ENCODE assay signal across 18 mouse cellular contexts in genomic region chr1:55129716-55130115, GRCm38 (mm10). TPM values are rescaled to one million over a fixed set of nuclear protein-coding genes. Genes with fewer than 3 reads are reported as not detected.
DNase-seq lines count a peak whose midpoint lies in the region; ATAC-seq and TF ChIP-seq lines count a peak whose summit lies in the region.
"Had no signal": no experiment of that assay in that cellular context is flagged by ENCODE, and none has a peak within 500 bp of the region (broad histone marks: within the 10 kb centered on the region; RNA-seq: fewer than 3 reads in every experiment).

No protein-coding gene starts in this region.

- no peak overlapping the region for H3K9ac ChIP-seq in liver, embryonic 14.5 days (replicated peaks)
- H3K9ac ChIP-seq in forebrain, embryonic 15.5 days (replicated peaks): no peak overlapping the region
- H3K9ac ChIP-seq: heart, embryonic 12.5 days; intestine, embryonic 15.5 days had no signal

- no peaks in the 10 kb centered on the region for H3K27me3 ChIP-seq in cerebellum, adult 2 months (ENCODE audit: control insufficient read depth, insufficient read depth, low read length)
- no peaks in the 10 kb centered on the region for H3K27me3 ChIP-seq in liver, embryonic 14.5 days (ENCODE audit: control insufficient read depth, insufficient read depth, low read length)
- no peaks in the 10 kb centered on the region for H3K27me3 ChIP-seq in forebrain, embryonic 15.5 days
- no peaks in the 10 kb centered on the region for H3K27me3 ChIP-seq in forebrain, embryonic 10.5 days (ENCODE audit: poor library complexity, severe bottlenecking)
- H3K27me3 ChIP-seq: heart, embryonic 12.5 days; intestine, embryonic 15.5 days; midbrain, embryonic 15.5 days; neural tube, embryonic 13.5 days had no signal

- no peak overlapping the region for H3K4me3 ChIP-seq in cerebellum, adult 2 months (replicated peaks; ENCODE audit: insufficient read depth, low read depth, low read length)
- H3K4me3 ChIP-seq in liver, embryonic 14.5 days (ENCODE audit: insufficient read depth in 1 of 2, low read depth in 2 of 2, low read length in 2 of 2): no peak overlapping the region
- H3K4me3 ChIP-seq in forebrain, embryonic 15.5 days: no peak overlapping the region
- H3K4me3 ChIP-seq in forebrain, embryonic 10.5 days: no peak overlapping the region
- H3K4me3 ChIP-seq: heart, embryonic 12.5 days had no signal

- no peak for TF ChIP-seq EP300 in liver, embryonic 14.5 days (IDR thresholded peaks at IDR 0.05; ENCODE audit: low read depth)

- peaks cover 4% of the 10 kb centered on the region for H3K4me1 ChIP-seq in cerebellum, adult 2 months (ENCODE audit: control insufficient read depth, insufficient read depth, low read length)
- peaks cover 13 to 18% of the 10 kb centered on the region in 2 experiments for H3K4me1 ChIP-seq in liver, embryonic 14.5 days (replicated peaks; ENCODE audit: control insufficient read depth in 2 of 2, insufficient read depth in 2 of 2, low read length in 1 of 2)
- peaks cover 14% of the 10 kb centered on the region for H3K4me1 ChIP-seq in forebrain, embryonic 15.5 days
- H3K4me1 ChIP-seq in forebrain, embryonic 10.5 days: peaks cover 28% of the 10 kb centered on the region

- H3K27ac ChIP-seq in cerebellum, adult 2 months (ENCODE audit: insufficient read depth, low read length): no peak overlapping the region
- no peak overlapping the region; the same call in 1 of the 2 replicates for H3K27ac ChIP-seq in liver, embryonic 14.5 days
- H3K27ac ChIP-seq in forebrain, embryonic 15.5 days (replicated peaks): no peak overlapping the region
- H3K27ac ChIP-seq in forebrain, embryonic 10.5 days: no peak overlapping the region
- H3K27ac ChIP-seq: intestine, embryonic 15.5 days had no signal

- ATAC-seq in liver, embryonic 14.5 days (ENCODE audit: insufficient read depth): no peak
- ATAC-seq in forebrain, embryonic 15.5 days (replicated peaks): no peak
- ATAC-seq: forebrain, postnatal 0 days; intestine, embryonic 15.5 days; midbrain, embryonic 15.5 days had no signal

- no peaks in the 10 kb centered on the region for H3K9me3 ChIP-seq in liver, embryonic 14.5 days (ENCODE audit: control insufficient read depth, low read length)
- no peaks in the 10 kb centered on the region for H3K9me3 ChIP-seq in forebrain, embryonic 15.5 days
- peaks cover 3% of the 10 kb centered on the region; the same call in 1 of the 2 replicates for H3K9me3 ChIP-seq in forebrain, embryonic 10.5 days
- H3K9me3 ChIP-seq: heart, embryonic 12.5 days; intestine, embryonic 15.5 days; midbrain, embryonic 15.5 days; neural tube, embryonic 13.5 days had no signal

- WGBS in cerebellum, adult 2 months: 92% methylated on average over 5 of the region's 5 CpGs
- 72% methylated on average over 5 of the region's 5 CpGs for WGBS in liver, embryonic 14.5 days (ENCODE audit: insufficient replicate concordance)
- 95% methylated on average over 5 of the region's 5 CpGs for WGBS in forebrain, embryonic 15.5 days
- 97% methylated on average over 5 of the region's 5 CpGs for WGBS in forebrain, embryonic 10.5 days

- no peak for TF ChIP-seq CTCF in cerebellum, adult 2 months (IDR thresholded peaks at IDR 0.05; ENCODE audit: borderline replicate concordance, insufficient read depth, low read depth, low read length)
- TF ChIP-seq CTCF in liver, embryonic 14.5 days (IDR thresholded peaks at IDR 0.05; ENCODE audit: low read depth): no peak

- no peak for TF ChIP-seq POLR2A in cerebellum, adult 2 months (IDR thresholded peaks at IDR 0.05; ENCODE audit: borderline replicate concordance, insufficient read depth, low read length)

- peak; percentile 21 for DNase-seq in cerebellum, adult 9-11 months
- no peak for DNase-seq in cerebellum, adult 2 months
- peak; percentile 47 for DNase-seq in A20 (ENCODE audit: low read depth, low spot score)
- DNase-seq in MEL-GATA-1-ER (ENCODE audit: extremely low read depth, low read depth): peak; percentile 41
- no peak for DNase-seq in liver, embryonic 14.5 days (ENCODE audit: low read depth in 3 of 3, low spot score in 3 of 3)
- no peak for DNase-seq in layer of hippocampus, adult 8-10 months (ENCODE audit: low spot score in 2 of 2)
- no peak for DNase-seq in forebrain, embryonic 10.5 days (ENCODE audit: extremely low spot score, low spot score)
- DNase-seq: cerebellum, adult 11 months; forebrain, postnatal 0 days; gastrocnemius, postnatal 25 days; kidney, postnatal 10 days; layer of hippocampus, postnatal 36 days; lung, postnatal 4 days had no signal

- H3K4me2 ChIP-seq in liver, embryonic 14.5 days (ENCODE audit: low read depth): peak overlapping the region; percentile 79
- H3K4me2 ChIP-seq in forebrain, embryonic 15.5 days (replicated peaks): no peak overlapping the region
- H3K4me2 ChIP-seq: heart, embryonic 12.5 days had no signal

- H3K36me3 ChIP-seq in liver, embryonic 14.5 days (replicated peaks; ENCODE audit: control insufficient read depth, insufficient read depth, low read depth): no peaks in the 10 kb centered on the region
- no peaks in the 10 kb centered on the region for H3K36me3 ChIP-seq in forebrain, embryonic 15.5 days
- peaks cover 6% of the 10 kb centered on the region for H3K36me3 ChIP-seq in forebrain, embryonic 10.5 days (replicated peaks)
- H3K36me3 ChIP-seq: intestine, embryonic 15.5 days; midbrain, embryonic 15.5 days; neural tube, embryonic 13.5 days had no signal

RNA-seq across cellular contexts. Expression of gene Mob4, which starts 1.3 kb away (rescaled TPM):
- 48.0 and 48.8 TPM in 2 replicates for polyA plus RNA-seq in cerebellum, adult 2 months (2012; rRNA removed)
- polyA plus RNA-seq in liver, embryonic 14.5 days (2012; rRNA removed): 7.3 and 10.8 TPM in 2 replicates
- 36.0 and 38.0 TPM in 2 replicates for polyA plus RNA-seq in liver, embryonic 14.5 days (2014; fragmentation: Nextera tagmentation; extraction: Ambion mirVana)
- 10 to 100 TPM; 56.8 to 62.9 (median 58.1) TPM for total RNA-seq in layer of hippocampus, adult 8-10 months (2022)
- polyA plus RNA-seq in forebrain, embryonic 15.5 days (2015; fragmentation: Nextera tagmentation; extraction: Ambion mirVana): 175 and 182 TPM in 2 replicates
- 124 TPM in 2 replicates for polyA plus RNA-seq in forebrain, embryonic 10.5 days (2016; fragmentation: Nextera tagmentation; extraction: Ambion mirVana)

RNA-seq across cellular contexts. Expression of gene Hspd1, which starts 41.7 kb away (rescaled TPM):
- polyA plus RNA-seq in cerebellum, adult 2 months (2012; rRNA removed): 116 and 118 TPM in 2 replicates
- polyA plus RNA-seq in liver, embryonic 14.5 days (2012; rRNA removed): 73.8 and 163 TPM in 2 replicates
- 241 and 264 TPM in 2 replicates for polyA plus RNA-seq in liver, embryonic 14.5 days (2014; fragmentation: Nextera tagmentation; extraction: Ambion mirVana)
- total RNA-seq in layer of hippocampus, adult 8-10 months (2022): 100 to 1,000 TPM; 155 to 181 (median 164) TPM
- 291 and 296 TPM in 2 replicates for polyA plus RNA-seq in forebrain, embryonic 15.5 days (2015; fragmentation: Nextera tagmentation; extraction: Ambion mirVana)
- 636 and 697 TPM in 2 replicates for polyA plus RNA-seq in forebrain, embryonic 10.5 days (2016; fragmentation: Nextera tagmentation; extraction: Ambion mirVana)

RNA-seq across cellular contexts. Expression of gene Hspe1, which starts 41.8 kb away (rescaled TPM):
- 156 and 173 TPM in 2 replicates for polyA plus RNA-seq in cerebellum, adult 2 months (2012; rRNA removed)
- 148 and 306 TPM in 2 replicates for polyA plus RNA-seq in liver, embryonic 14.5 days (2012; rRNA removed)
- 396 and 414 TPM in 2 replicates for polyA plus RNA-seq in liver, embryonic 14.5 days (2014; fragmentation: Nextera tagmentation; extraction: Ambion mirVana)
- total RNA-seq in layer of hippocampus, adult 8-10 months (2022): 100 to 1,000 TPM in 3 of 4 experiments, 10 to 100 TPM in 1; 89.1 to 123 (median 107) TPM
- polyA plus RNA-seq in forebrain, embryonic 15.5 days (2015; fragmentation: Nextera tagmentation; extraction: Ambion mirVana): 253 and 276 TPM in 2 replicates
- polyA plus RNA-seq in forebrain, embryonic 10.5 days (2016; fragmentation: Nextera tagmentation; extraction: Ambion mirVana): 671 and 693 TPM in 2 replicates

Comparison
In these comparisons a context has a peak if more than half of its experiments do, and no peak if none do; other contexts are left out.
1. DNase-seq: peak in cerebellum, adult 9-11 months (single experiment), A20 (single experiment) and MEL-GATA-1-ER (single experiment); none in cerebellum, adult 2 months (0 of 2), liver, embryonic 14.5 days (0 of 3), layer of hippocampus, adult 8-10 months (0 of 2) and forebrain, embryonic 10.5 days (single experiment).